Mouse (Mus musculus): ENCODE results near the gene Kdm1b. TPM values are rescaled to one million over a fixed set of nuclear protein-coding genes. Genes with fewer than 3 reads are reported as not detected.

Gene Kdm1b
- polyA plus RNA-seq, 1 experiment from 2014 or later = 15.2 TPM

GRCm38 (mm10) chr13:47066516-47066915, 23.2 kb downstream of the Kdm1b start:
- peaks cover 80% of the 10 kb centered on the region for H3K36me3 ChIP-seq
- no peaks in the 10 kb centered on the region for H3K27me3 ChIP-seq (ENCODE audit: insufficient read depth, poor library complexity, severe bottlenecking)
- 96% methylated on average over 10 of the region's 10 CpGs for WGBS
- H3K9me3 ChIP-seq = no peaks in the 10 kb centered on the region
- no peak for DNase-seq (ENCODE audit: low spot score)
- no peak overlapping the region for H3K27ac ChIP-seq
- no peaks in the 10 kb centered on the region for H3K4me1 ChIP-seq (replicated peaks)
- no peak overlapping the region for H3K4me3 ChIP-seq

- no peak for DNase-seq (ENCODE audit: low spot score)
- H3K27ac ChIP-seq = no peak overlapping the region
- H3K27me3 ChIP-seq (ENCODE audit: insufficient read depth, poor library complexity, severe bottlenecking) = no peaks in the 10 kb centered on the region
- 94% methylated on average over 6 of the region's 6 CpGs for WGBS
- H3K9me3 ChIP-seq = no peaks in the 10 kb centered on the region
- H3K36me3 ChIP-seq = peaks cover 82% of the 10 kb centered on the region
- no peak overlapping the region for H3K4me3 ChIP-seq
- H3K4me1 ChIP-seq (replicated peaks) = no peaks in the 10 kb centered on the region
Observed at GRCm38 (mm10) chr13:47067001-47067400, 23.7 kb downstream of the Kdm1b start.

- no peak for DNase-seq (ENCODE audit: low spot score)
- no peaks in the 10 kb centered on the region for H3K27me3 ChIP-seq (ENCODE audit: insufficient read depth, poor library complexity, severe bottlenecking)
- WGBS = 90% methylated on average over 15 of the region's 15 CpGs
- H3K4me3 ChIP-seq = no peak overlapping the region
- H3K4me1 ChIP-seq (replicated peaks) = no peaks in the 10 kb centered on the region
- H3K36me3 ChIP-seq = peaks cover 89% of the 10 kb centered on the region
- H3K9me3 ChIP-seq = no peaks in the 10 kb centered on the region
- H3K27ac ChIP-seq = no peak overlapping the region
Observed at GRCm38 (mm10) chr13:47070329-47071080, 27.2 kb downstream of the Kdm1b start.

GRCm38 (mm10) chr13:47071871-47072270, 28.6 kb downstream of the Kdm1b start:
- peaks cover 84% of the 10 kb centered on the region for H3K36me3 ChIP-seq
- no peaks in the 10 kb centered on the region for H3K4me1 ChIP-seq (replicated peaks)
- no peak for DNase-seq (ENCODE audit: low spot score)
- H3K9me3 ChIP-seq = no peaks in the 10 kb centered on the region
- H3K4me3 ChIP-seq = no peak overlapping the region
- no peaks in the 10 kb centered on the region for H3K27me3 ChIP-seq (ENCODE audit: insufficient read depth, poor library complexity, severe bottlenecking)
- WGBS = 94% methylated on average over 13 of the region's 13 CpGs
- H3K27ac ChIP-seq = no peak overlapping the region

- no peak overlapping the region for H3K27ac ChIP-seq
- H3K9me3 ChIP-seq = no peaks in the 10 kb centered on the region
- no peak for DNase-seq (ENCODE audit: low spot score)
- peaks cover 83% of the 10 kb centered on the region for H3K36me3 ChIP-seq
- no peaks in the 10 kb centered on the region for H3K27me3 ChIP-seq (ENCODE audit: insufficient read depth, poor library complexity, severe bottlenecking)
- 89% methylated on average over 5 of the region's 5 CpGs for WGBS
- H3K4me3 ChIP-seq = no peak overlapping the region
- no peaks in the 10 kb centered on the region for H3K4me1 ChIP-seq (replicated peaks)
Observed at GRCm38 (mm10) chr13:47072484-47072883, 29.2 kb downstream of the Kdm1b start.

- no peak overlapping the region for H3K27ac ChIP-seq
- WGBS = 88% methylated on average over 5 of the region's 5 CpGs
- no peaks in the 10 kb centered on the region for H3K27me3 ChIP-seq (ENCODE audit: insufficient read depth, poor library complexity, severe bottlenecking)
- H3K4me1 ChIP-seq (replicated peaks) = no peaks in the 10 kb centered on the region
- H3K4me3 ChIP-seq = no peak overlapping the region
- no peak for DNase-seq (ENCODE audit: low spot score)
- H3K9me3 ChIP-seq = no peaks in the 10 kb centered on the region
- H3K36me3 ChIP-seq = peaks cover 87% of the 10 kb centered on the region
Observed at GRCm38 (mm10) chr13:47076156-47076555, 32.9 kb downstream of the Kdm1b start.

- Histone ChIP-seq H3K4me1 (replicated peaks) (no peaks in the 10 kb centered on the region), H3K9me3 (no peaks in the 10 kb centered on the region), H3K27ac (no peak overlapping the region), H3K36me3 (peaks cover 89% of the 10 kb centered on the region), H3K4me3 (no peak overlapping the region), H3K27me3 (ENCODE audit: insufficient read depth, poor library complexity, severe bottlenecking) (no peaks in the 10 kb centered on the region)
- no peak for DNase-seq (ENCODE audit: low spot score)
Observed at GRCm38 (mm10) chr13:47077367-47077766, 34.1 kb downstream of the Kdm1b start.

GRCm38 (mm10) chr13:47078799-47079198, 35.5 kb downstream of the Kdm1b start:
- Histone ChIP-seq H3K4me1 (replicated peaks) (no peaks in the 10 kb centered on the region), H3K27ac (no peak overlapping the region), H3K27me3 (ENCODE audit: insufficient read depth, poor library complexity, severe bottlenecking) (no peaks in the 10 kb centered on the region), H3K9me3 (no peaks in the 10 kb centered on the region), H3K4me3 (no peak overlapping the region), H3K36me3 (peaks cover 88% of the 10 kb centered on the region)
- 75% methylated on average over 5 of the region's 5 CpGs for WGBS
- no peak for DNase-seq (ENCODE audit: low spot score)

GRCm38 (mm10) chr13:47080905-47081505, 37.7 kb downstream of the Kdm1b start:
- Histone ChIP-seq H3K9me3 (no peaks in the 10 kb centered on the region), H3K4me3 (no peak overlapping the region), H3K27ac (no peak overlapping the region), H3K36me3 (peaks cover 88% of the 10 kb centered on the region), H3K4me1 (replicated peaks) (no peaks in the 10 kb centered on the region), H3K27me3 (ENCODE audit: insufficient read depth, poor library complexity, severe bottlenecking) (no peaks in the 10 kb centered on the region)
- DNase-seq (ENCODE audit: low spot score) = no peak
- 89% methylated on average over 4 of the region's 4 CpGs for WGBS

GRCm38 (mm10) chr13:47088433-47088832, 45.1 kb downstream of the Kdm1b start:
- DNase-seq (ENCODE audit: low spot score) = no peak
- Histone ChIP-seq H3K9me3 (no peaks in the 10 kb centered on the region), H3K4me3 (no peak overlapping the region), H3K27ac (no peak overlapping the region), H3K27me3 (ENCODE audit: insufficient read depth, poor library complexity, severe bottlenecking) (no peaks in the 10 kb centered on the region), H3K36me3 (peaks cover 97% of the 10 kb centered on the region), H3K4me1 (replicated peaks) (no peaks in the 10 kb centered on the region)
- 97% methylated on average over 1 of the region's 1 CpGs for WGBS

GRCm38 (mm10) chr13:47089271-47089670, 46.0 kb downstream of the Kdm1b start:
- no peaks in the 10 kb centered on the region for H3K4me1 ChIP-seq (replicated peaks)
- peaks cover 98% of the 10 kb centered on the region for H3K36me3 ChIP-seq

GRCm38 (mm10) chr13:47093791-47094190, 50.5 kb downstream of the Kdm1b start:
- Histone ChIP-seq H3K4me1 (replicated peaks) (no peaks in the 10 kb centered on the region), H3K4me3 (no peak overlapping the region), H3K27ac (no peak overlapping the region), H3K9me3 (no peaks in the 10 kb centered on the region), H3K36me3 (peaks cover 99% of the 10 kb centered on the region), H3K27me3 (ENCODE audit: insufficient read depth, poor library complexity, severe bottlenecking) (no peaks in the 10 kb centered on the region)
- 90% methylated on average over 2 of the region's 2 CpGs for WGBS
- DNase-seq (ENCODE audit: low spot score) = no peak

More at GRCm38 (mm10) chr13:47089271-47089670, 46.0 kb downstream of the Kdm1b start:
- no peak overlapping the region for H3K27ac ChIP-seq
- H3K27me3 ChIP-seq (ENCODE audit: insufficient read depth, poor library complexity, severe bottlenecking) = no peaks in the 10 kb centered on the region
- no peaks in the 10 kb centered on the region for H3K9me3 ChIP-seq
- no peak for DNase-seq (ENCODE audit: low spot score)
- no peak overlapping the region for H3K4me3 ChIP-seq
- 90% methylated on average over 2 of the region's 2 CpGs for WGBS

- H3K27me3 ChIP-seq (ENCODE audit: insufficient read depth, poor library complexity, severe bottlenecking) = no peaks in the 10 kb centered on the region
- H3K36me3 ChIP-seq = peaks cover 100% of the 10 kb centered on the region
- no peak for DNase-seq (ENCODE audit: low spot score)
- H3K4me1 ChIP-seq (replicated peaks) = no peaks in the 10 kb centered on the region
- no peaks in the 10 kb centered on the region for H3K9me3 ChIP-seq
- WGBS = 91% methylated on average over 2 of the region's 2 CpGs
- H3K4me3 ChIP-seq = no peak overlapping the region
- no peak overlapping the region for H3K27ac ChIP-seq
Observed at GRCm38 (mm10) chr13:47096591-47096990, 53.3 kb downstream of the Kdm1b start.

All from hindbrain, embryonic 10.5 days (tissue).